Mouse (Mus musculus): ENCODE measurements around the gene Hnrnpr. TPM values are rescaled to one million over a fixed set of nuclear protein-coding genes. Genes with fewer than 3 reads are reported as not detected.

Hnrnpr gene
- polyA plus RNA-seq, 1 experiment from 2014 or later = 84.3 TPM

DNA sequence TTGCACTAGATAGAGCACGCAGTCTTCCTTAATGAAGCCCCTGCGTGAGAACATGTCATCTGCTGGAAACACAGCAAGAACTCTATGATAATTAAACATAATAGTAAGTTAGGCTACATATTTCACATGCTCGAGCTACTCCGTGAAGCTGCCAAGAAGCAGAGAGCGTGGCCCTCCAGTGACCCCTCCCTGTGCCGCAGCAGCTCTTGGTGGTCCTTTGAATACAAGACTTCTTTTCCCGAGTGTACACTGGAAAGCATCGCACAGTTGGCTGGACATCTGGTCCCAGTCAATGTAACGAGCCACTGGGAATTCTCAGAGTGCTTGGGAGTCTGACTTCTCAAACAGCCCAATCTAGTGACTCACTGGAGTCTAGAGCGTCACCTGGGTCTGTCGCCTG lies 97.1 kb downstream of the Hnrnpr start:
- Histone ChIP-seq H3K9ac (no peak overlapping the region), H3K4me3 (no peak overlapping the region), H3K36me3 (no peaks in the 10 kb centered on the region), H3K9me3 (replicated peaks) (no peaks in the 10 kb centered on the region), H3K4me2 (no peak overlapping the region), H3K27ac (no peak overlapping the region), H3K4me1 (replicated peaks) (0 out of 2 replicates have a peak, but pooled peaks cover 2% of the 10 kb centered on the region), H3K27me3 (no peaks in the 10 kb centered on the region)
- ATAC-seq (replicated peaks; ENCODE audit: insufficient number of reproducible peaks, insufficient read depth, low FRiP score, low read depth) = no peak
- WGBS = 56% methylated on average over 11 of the region's 11 CpGs

Other genes with a start within 250 kb of the Hnrnpr start
- 261 and 294 TPM in 2 replicates for gene Id3, start 167.4 kb upstream of the Hnrnpr start, polyA plus RNA-seq (2015; fragmentation: Nextera tagmentation; extraction: Ambion mirVana)
- 7.8 and 9.6 TPM in 2 replicates for gene E2f2, start 138.5 kb upstream of the Hnrnpr start, polyA plus RNA-seq (2015; fragmentation: Nextera tagmentation; extraction: Ambion mirVana)
- 2.6 and 4.8 TPM in 2 replicates for gene Asap3, start 104.6 kb upstream of the Hnrnpr start, polyA plus RNA-seq (2015; fragmentation: Nextera tagmentation; extraction: Ambion mirVana)
- 47.7 and 61.6 TPM in 2 replicates for gene Tcea3, start 63.2 kb upstream of the Hnrnpr start, polyA plus RNA-seq (2015; fragmentation: Nextera tagmentation; extraction: Ambion mirVana)
- 18.3 and 21.5 TPM in 2 replicates for gene Zfp46, start 26.3 kb upstream of the Hnrnpr start, polyA plus RNA-seq (2015; fragmentation: Nextera tagmentation; extraction: Ambion mirVana)
- 0.18 and 0.37 TPM in 2 replicates for gene Htr1d, start 112.6 kb downstream of the Hnrnpr start, polyA plus RNA-seq (2015; fragmentation: Nextera tagmentation; extraction: Ambion mirVana)
- 0.25 and 0.38 TPM in 2 replicates for gene 6030445D17Rik, start 151.3 kb downstream of the Hnrnpr start, polyA plus RNA-seq (2015; fragmentation: Nextera tagmentation; extraction: Ambion mirVana)
- 99.5 and 104 TPM in 2 replicates for gene Luzp1, start 158.8 kb downstream of the Hnrnpr start, polyA plus RNA-seq (2015; fragmentation: Nextera tagmentation; extraction: Ambion mirVana)